Mouse (Mus musculus) lung, embryonic 16.5 days (tissue): Measurements from ENCODE around the gene Dyrk1a. TPM values are rescaled to one million over a fixed set of nuclear protein-coding genes. Genes with fewer than 3 reads are reported as not detected.

Experiments
- ATAC-seq: fragments of 200-750 bp; cut with Nextera tagmentation; 2 replicates; pipeline ENCODE4 v1.8.0; 2017; ENCODE audit warnings: low read depth, mild to moderate bottlenecking, moderate library complexity
- H3K27ac ChIP-seq: fragments of 300-500 bp; sonication (generic); 2 replicates; pipeline ENCODE4 v1.5.1; 2014; ENCODE audit warnings: mild to moderate bottlenecking, control low read depth, low read length
- H3K27me3 ChIP-seq: fragments of 300-500 bp; sonication (generic); 2 replicates; pipeline ENCODE4 v1.6.1; 2014; ENCODE audit warnings: low read depth, low read length, mixed read lengths; ENCODE audit not compliant: control insufficient read depth, insufficient read depth
- H3K36me3 ChIP-seq: fragments of 300-500 bp; sonication (generic); 2 replicates; pipeline ENCODE4 v1.6.1; 2014; ENCODE audit warnings: low read length; ENCODE audit not compliant: control insufficient read depth, insufficient read depth
- H3K4me1 ChIP-seq: fragments of 300-500 bp; sonication (generic); replicated peaks from 2 replicates; pipeline ENCODE4 v1.6.1; 2014; ENCODE audit warnings: low read length, mixed read lengths; ENCODE audit not compliant: control insufficient read depth, insufficient read depth
- H3K4me2 ChIP-seq: fragments of 300-500 bp; sonication (generic); 2 replicates; pipeline ENCODE4 v1.6.1; 2014; ENCODE audit warnings: low read depth, low read length, control low read depth
- H3K4me3 ChIP-seq: fragments of 300-500 bp; sonication (generic); 2 replicates; pipeline ENCODE4 v1.5.1; 2014; ENCODE audit warnings: mild to moderate bottlenecking, low read length, control low read depth
- H3K9ac ChIP-seq: fragments of 300-500 bp; sonication (generic); 2 replicates; pipeline ENCODE4 v1.6.1; 2014; ENCODE audit warnings: low read length, control low read depth
- H3K9me3 ChIP-seq: fragments of 300-500 bp; sonication (generic); 2 replicates; pipeline ENCODE4 v1.6.1; 2016; ENCODE audit warnings: low read length; ENCODE audit not compliant: control insufficient read depth
- WGBS: fragments of 180-500 bp; shearing (Covaris S2); extraction: QIAGEN DNeasy Blood & Tissue Kit; methylation state at CpG from one replicate; pipeline ENCODE4 v1.1.7; 2014; 5-methylcytosine and 5-hydroxymethylcytosine counted together
- polyA plus RNA-seq: library from polyadenylated mRNA; unstranded; fragments of >200 nt; fragmentation: Nextera tagmentation; extraction: Ambion mirVana; gene quantifications from 2 replicates; pipeline ENCODE4 v1.2.1, GENCODE M21; 2015

Gene Dyrk1a
- polyA plus RNA-seq, 1 experiment from 2014 or later = 8.0 TPM

DNA sequence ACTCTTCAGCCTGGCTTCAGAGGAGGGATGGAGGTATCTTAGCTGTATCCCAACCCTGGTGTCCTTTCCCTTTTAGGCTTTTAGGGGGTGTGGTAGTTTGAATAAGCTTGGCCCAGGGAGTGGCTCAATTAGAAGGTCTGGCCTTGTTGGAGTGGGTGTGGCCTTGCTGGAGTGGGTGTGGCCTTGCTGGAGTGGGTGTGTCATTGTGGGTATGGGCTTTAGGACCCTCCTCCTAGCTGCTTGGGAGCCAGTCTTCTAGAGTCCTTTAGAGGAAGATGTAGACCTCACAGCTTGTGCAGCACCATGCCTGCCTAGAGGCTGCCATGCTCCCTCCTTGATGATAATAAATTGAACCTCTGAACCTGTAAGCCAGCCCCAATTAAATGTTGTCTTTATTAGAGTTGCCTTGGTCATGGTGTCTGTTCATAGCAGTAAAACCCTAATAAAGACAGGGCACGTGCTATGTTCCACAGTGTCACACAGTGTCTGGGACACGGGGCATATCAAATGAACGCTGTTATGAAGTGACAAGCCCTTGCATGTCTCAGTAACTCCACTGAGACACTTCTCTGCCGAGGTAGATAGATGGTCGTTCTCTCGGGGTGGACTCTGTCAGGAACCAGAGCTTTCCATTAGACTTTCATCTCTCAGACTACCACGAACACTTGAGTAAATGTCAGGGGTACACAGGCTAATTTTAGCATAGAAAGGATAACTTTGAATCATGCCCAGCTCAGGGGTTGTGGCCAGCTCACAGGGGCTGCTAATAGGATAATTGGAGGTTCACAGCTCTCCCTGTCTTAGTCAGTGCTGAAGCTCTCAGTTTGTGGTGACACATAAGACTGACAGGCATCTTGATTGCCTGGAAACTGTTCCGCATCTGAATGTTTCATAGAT lies 166.9 kb downstream of the Dyrk1a start:
- no peaks in the 10 kb centered on the region for H3K9me3 ChIP-seq
- no peaks in the 10 kb centered on the region for H3K36me3 ChIP-seq
- no peaks in the 10 kb centered on the region for H3K27me3 ChIP-seq
- ATAC-seq = no peak
- no peak overlapping the region for H3K4me3 ChIP-seq
- H3K27ac ChIP-seq = no peak overlapping the region
- WGBS = 73% methylated on average over 8 of the region's 8 CpGs
- no peaks in the 10 kb centered on the region for H3K4me1 ChIP-seq
- H3K9ac ChIP-seq = no peak overlapping the region
- H3K4me2 ChIP-seq = no peak overlapping the region

DNA sequence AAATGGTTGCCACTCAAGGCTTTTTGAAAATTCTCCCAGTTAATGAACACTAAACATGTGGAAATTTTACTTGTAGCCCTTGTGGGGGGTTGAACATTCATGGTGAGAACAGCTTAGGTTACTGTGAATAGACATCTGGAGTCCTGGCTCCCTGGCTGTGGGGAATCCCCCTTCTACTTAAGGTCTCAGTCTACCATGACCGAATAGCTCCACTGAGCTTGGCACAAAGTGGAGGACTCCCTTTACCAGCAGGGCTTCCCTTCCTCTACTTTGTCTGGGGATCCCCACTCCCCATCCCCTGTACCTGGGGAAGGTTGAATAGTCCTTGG lies 167.5 kb downstream of the Dyrk1a start:
- H3K9ac ChIP-seq = no peak overlapping the region
- 83% methylated on average over 1 of the region's 1 CpGs for WGBS
- H3K27ac ChIP-seq = no peak overlapping the region
- H3K4me2 ChIP-seq = no peak overlapping the region
- H3K27me3 ChIP-seq = no peaks in the 10 kb centered on the region
- H3K9me3 ChIP-seq = no peaks in the 10 kb centered on the region
- H3K36me3 ChIP-seq = no peaks in the 10 kb centered on the region
- no peak overlapping the region for H3K4me3 ChIP-seq
- no peaks in the 10 kb centered on the region for H3K4me1 ChIP-seq
- ATAC-seq = no peak

DNA sequence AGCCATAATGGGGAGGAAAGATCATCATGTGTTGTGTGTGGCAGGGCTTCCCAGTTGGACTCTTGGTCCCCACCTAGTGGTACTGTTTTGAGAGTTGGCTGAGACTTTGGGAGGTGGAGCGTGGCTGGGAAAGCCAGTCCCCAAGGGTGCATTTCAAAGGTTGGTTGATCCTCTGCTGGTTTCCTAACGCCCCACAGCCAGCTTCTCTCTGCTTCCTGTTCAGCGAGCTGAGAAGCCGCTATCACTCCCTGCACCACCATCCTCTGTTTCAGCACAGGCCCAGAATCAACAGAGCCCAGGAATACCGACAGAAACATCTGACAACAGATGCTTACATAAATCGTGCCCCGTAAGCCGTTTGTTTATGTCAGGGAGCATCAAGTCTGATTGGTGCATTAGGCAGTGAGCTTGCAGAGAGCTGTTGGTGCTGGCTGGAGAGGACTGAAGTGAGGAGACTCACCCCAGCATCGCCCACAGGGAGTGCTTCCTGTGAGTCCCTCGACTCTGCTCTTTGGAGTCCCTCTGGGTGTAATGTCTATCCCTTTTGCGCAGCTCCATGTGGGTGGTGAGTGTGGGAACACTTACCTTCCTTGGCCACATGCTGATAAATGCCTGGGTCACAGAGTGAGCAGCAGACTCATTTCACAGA lies 174.2 kb downstream of the Dyrk1a start:
- no peaks in the 10 kb centered on the region for H3K27me3 ChIP-seq
- H3K4me2 ChIP-seq = peak overlapping the region; percentile 30
- peak overlapping the region; percentile 2; the same call in 1 of the 2 replicates for H3K27ac ChIP-seq
- ATAC-seq = peak; percentile 74
- H3K9ac ChIP-seq = no peak overlapping the region
- 4% methylated on average over 11 of the region's 11 CpGs for WGBS
- no peaks in the 10 kb centered on the region for H3K9me3 ChIP-seq
- no peaks in the 10 kb centered on the region for H3K36me3 ChIP-seq
- peak overlapping the region; percentile 13; the same call in 1 of the 2 replicates for H3K4me3 ChIP-seq
- H3K4me1 ChIP-seq = peaks cover 3% of the 10 kb centered on the region; the same call in 1 of the 2 replicates

DNA sequence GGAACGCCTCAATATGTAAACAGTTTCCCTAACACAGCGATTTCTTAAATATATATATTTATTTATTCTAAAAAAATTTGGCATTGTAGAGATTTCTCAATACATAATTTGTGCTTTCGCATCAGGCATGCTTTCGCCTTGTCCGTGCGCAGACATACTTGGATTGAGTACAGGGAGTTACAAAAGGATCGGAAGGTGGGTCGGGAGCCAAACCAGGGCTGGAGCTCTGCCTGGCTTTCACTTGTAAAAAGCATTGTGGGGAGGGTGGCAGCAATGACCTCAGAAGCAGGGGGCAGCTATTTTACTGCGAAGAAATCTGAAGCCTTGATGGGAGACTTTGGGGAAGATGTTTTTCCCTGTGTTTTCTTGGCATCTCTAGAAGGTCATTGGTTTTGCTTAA lies 175.2 kb downstream of the Dyrk1a start:
- peaks cover 3% of the 10 kb centered on the region; the same call in 1 of the 2 replicates for H3K4me1 ChIP-seq
- WGBS = 45% methylated on average over 9 of the region's 9 CpGs
- no peak overlapping the region for H3K9ac ChIP-seq
- H3K9me3 ChIP-seq = no peaks in the 10 kb centered on the region
- no peak overlapping the region for H3K4me2 ChIP-seq
- peak; percentile 85 for ATAC-seq
- no peaks in the 10 kb centered on the region for H3K27me3 ChIP-seq
- peak overlapping the region; percentile 55 for H3K27ac ChIP-seq
- H3K36me3 ChIP-seq = no peaks in the 10 kb centered on the region
- no peak overlapping the region for H3K4me3 ChIP-seq

Other genes with a start within 250 kb of the Dyrk1a start
- gene Ripply3, start 241.6 kb upstream of the Dyrk1a start, polyA plus RNA-seq = 23.5 and 24.5 TPM in 2 replicates
- gene Ttc3, start 199.4 kb upstream of the Dyrk1a start, polyA plus RNA-seq = 152 and 153 TPM in 2 replicates
- 111 and 112 TPM in 2 replicates for gene Pigp, start 198.2 kb upstream of the Dyrk1a start, polyA plus RNA-seq
- 57.8 and 68.0 TPM in 2 replicates for gene Vps26c, start 43.2 kb upstream of the Dyrk1a start, polyA plus RNA-seq